ENCODE assay signal across 8 mouse cellular contexts in the genomic region with DNA sequence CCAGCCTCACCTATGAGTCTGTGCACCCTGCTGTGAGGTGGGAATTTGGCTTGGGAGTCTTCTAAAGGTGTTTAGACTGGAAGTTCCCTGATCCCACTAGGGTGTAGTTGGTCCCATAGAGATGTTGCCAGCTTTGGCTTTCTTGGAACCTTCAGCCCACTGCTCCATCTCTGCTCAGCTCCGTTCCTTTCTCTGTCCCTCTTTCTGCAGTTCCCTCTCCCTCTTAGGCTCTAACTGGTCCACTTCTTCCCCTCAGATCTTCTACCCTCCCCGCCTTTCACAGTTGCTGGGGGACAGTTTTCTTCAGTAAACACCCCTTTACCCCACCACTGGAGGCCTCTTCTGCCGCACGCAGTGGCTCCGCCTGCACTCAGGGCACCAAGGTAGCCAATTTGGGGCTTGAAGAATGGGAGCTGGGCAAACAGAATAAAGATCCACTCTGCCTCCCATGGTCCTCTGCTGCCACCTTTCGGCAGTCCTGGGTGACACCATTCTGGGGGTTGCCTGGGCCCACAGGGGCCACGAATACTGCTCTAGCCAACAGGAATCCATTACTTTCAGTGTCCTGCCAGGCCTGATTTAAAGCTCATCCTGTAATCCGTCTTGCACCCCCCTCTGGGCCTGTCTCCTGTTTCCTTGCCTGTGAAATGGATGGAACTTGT.
DNase-seq lines count a peak whose midpoint lies in the region; ATAC-seq lines count a peak whose summit lies in the region.

No protein-coding gene starts in this region.

- H3K27ac ChIP-seq in heart, embryonic 12.5 days (ENCODE audit: poor library complexity, severe bottlenecking), result no peak overlapping the region
- no peak overlapping the region for H3K27ac ChIP-seq in limb, embryonic 13.5 days
- H3K27ac ChIP-seq in neural tube, embryonic 11.5 days (ENCODE audit: low read depth, low read length), result no peak overlapping the region
- no peak overlapping the region for H3K27ac ChIP-seq in stomach, embryonic 14.5 days (ENCODE audit: low read length)

- no peak overlapping the region for H3K4me3 ChIP-seq in heart, embryonic 12.5 days
- no peak overlapping the region for H3K4me3 ChIP-seq in limb, embryonic 13.5 days
- H3K4me3 ChIP-seq in neural tube, embryonic 11.5 days (ENCODE audit: low read depth, low read length), result no peak overlapping the region
- no peak overlapping the region for H3K4me3 ChIP-seq in stomach, embryonic 14.5 days (ENCODE audit: low read depth, low read length)

- no peak overlapping the region for H3K4me2 ChIP-seq in heart, embryonic 12.5 days
- H3K4me2 ChIP-seq in limb, embryonic 13.5 days (replicated peaks), result no peak overlapping the region; the same call in 1 of the 2 replicates
- no peak overlapping the region for H3K4me2 ChIP-seq in neural tube, embryonic 11.5 days (ENCODE audit: low read depth)
- H3K4me2 ChIP-seq in stomach, embryonic 14.5 days (replicated peaks; ENCODE audit: low read depth, low read length), result no peak overlapping the region

- peak; percentile 32 to 77 for DNase-seq in heart, adult 18-20 months
- peak; percentile 53 to 73 for DNase-seq in cerebellum, postnatal 4 days (ENCODE audit: low spot score in 2 of 2)
- peak; percentile 73 for DNase-seq in gastrocnemius, postnatal 10 days
- peak; percentile 70 for DNase-seq in kidney, adult 18-20 months
- peak; percentile 78 for DNase-seq in neural tube, embryonic 11.5 days (ENCODE audit: low spot score)

- no peak for ATAC-seq in heart, embryonic 12.5 days (ENCODE audit: insufficient number of reproducible peaks, low FRiP score)
- ATAC-seq in limb, embryonic 13.5 days (ENCODE audit: low FRiP score, low read depth), result peak; percentile 35; the same call in 1 of the 2 replicates
- ATAC-seq in neural tube, embryonic 11.5 days (ENCODE audit: insufficient read depth, low FRiP score, low TSS enrichment), result 0 out of 2 replicates have a peak, but pooled peaks have one; percentile 31
- ATAC-seq in stomach, embryonic 14.5 days (ENCODE audit: insufficient number of reproducible peaks, insufficient read depth, low FRiP score, low read depth), result peak; percentile 37; the same call in 1 of the 2 replicates

- H3K36me3 ChIP-seq in heart, embryonic 12.5 days, result no peaks in the 10 kb centered on the region
- H3K36me3 ChIP-seq in limb, embryonic 13.5 days, result no peaks in the 10 kb centered on the region
- no peaks in the 10 kb centered on the region for H3K36me3 ChIP-seq in neural tube, embryonic 11.5 days (ENCODE audit: control insufficient read depth, insufficient read depth, low read length)
- H3K36me3 ChIP-seq in stomach, embryonic 14.5 days (ENCODE audit: control insufficient read depth, insufficient read depth, low read length), result no peaks in the 10 kb centered on the region

- no peak overlapping the region for H3K9ac ChIP-seq in heart, embryonic 12.5 days
- no peak overlapping the region for H3K9ac ChIP-seq in limb, embryonic 13.5 days
- no peak overlapping the region for H3K9ac ChIP-seq in neural tube, embryonic 11.5 days (ENCODE audit: low read length)
- H3K9ac ChIP-seq in stomach, embryonic 14.5 days (replicated peaks; ENCODE audit: low read depth, low read length), result no peak overlapping the region

- no peaks in the 10 kb centered on the region for H3K9me3 ChIP-seq in heart, embryonic 12.5 days (replicated peaks)
- no peaks in the 10 kb centered on the region for H3K9me3 ChIP-seq in limb, embryonic 13.5 days
- no peaks in the 10 kb centered on the region for H3K9me3 ChIP-seq in neural tube, embryonic 11.5 days (ENCODE audit: control insufficient read depth, low read length)
- no peaks in the 10 kb centered on the region for H3K9me3 ChIP-seq in stomach, embryonic 14.5 days (ENCODE audit: control insufficient read depth, low read depth, low read length)

- peaks cover 49% of the 10 kb centered on the region for H3K27me3 ChIP-seq in heart, embryonic 12.5 days (replicated peaks)
- peaks cover 62% of the 10 kb centered on the region for H3K27me3 ChIP-seq in limb, embryonic 13.5 days
- H3K27me3 ChIP-seq in neural tube, embryonic 11.5 days (ENCODE audit: control insufficient read depth, insufficient read depth, low read length), result peaks cover 6% of the 10 kb centered on the region; the same call in 1 of the 2 replicates
- H3K27me3 ChIP-seq in stomach, embryonic 14.5 days (ENCODE audit: control insufficient read depth, insufficient read depth, low read length), result no peaks in the 10 kb centered on the region

- WGBS in heart, embryonic 12.5 days, result 25% methylated on average over 8 of the region's 8 CpGs
- WGBS in limb, embryonic 13.5 days, result 17% methylated on average over 8 of the region's 8 CpGs
- WGBS in neural tube, embryonic 11.5 days, result 26% methylated on average over 8 of the region's 8 CpGs
- WGBS in stomach, embryonic 14.5 days, result 18% methylated on average over 8 of the region's 8 CpGs

- 0 out of 2 replicates have a peak, but pooled peaks cover 2% of the 10 kb centered on the region for H3K4me1 ChIP-seq in heart, embryonic 12.5 days (replicated peaks)
- H3K4me1 ChIP-seq in limb, embryonic 13.5 days, result peaks cover 11% of the 10 kb centered on the region
- H3K4me1 ChIP-seq in neural tube, embryonic 11.5 days (ENCODE audit: control insufficient read depth, insufficient read depth, low read length), result no peaks in the 10 kb centered on the region
- H3K4me1 ChIP-seq in stomach, embryonic 14.5 days (ENCODE audit: control insufficient read depth, insufficient read depth, low read length), result no peaks in the 10 kb centered on the region
